Mouse (Mus musculus) frontal cortex, adult 2 months (tissue): ENCODE measurements around the gene Pigr. TPM values are rescaled to one million over a fixed set of nuclear protein-coding genes. Genes with fewer than 3 reads are reported as not detected.

Experiments used
- DNase-seq, 2 experiments: peaks; one replicate each; pipeline ENCODE4 v3.0.0; 2022; ENCODE audit warnings: low spot score in 1 of 2; ENCODE audit errors: extremely low spot score in 1 of 2
- polyA plus RNA-seq: library from polyadenylated mRNA; depleted of rRNA; stranded (reverse); fragments of >200 nt; gene quantifications from 2 replicates; pipeline ENCODE4 v1.2.3, GENCODE M21; 2012

The Pigr gene
- polyA plus RNA-seq, 1 experiment = 0.04 TPM

GRCm38 (mm10) chr1:130828656-130829055 lies 2.2 kb downstream of the Pigr start:
- DNase-seq = no peak

- no peak for DNase-seq
Observed at GRCm38 (mm10) chr1:130829906-130830830, 3.7 kb downstream of the Pigr start.

- no peak for DNase-seq
Observed at GRCm38 (mm10) chr1:130832230-130833149, 6.0 kb downstream of the Pigr start.

GRCm38 (mm10) chr1:130835161-130835936 lies 8.9 kb downstream of the Pigr start:
- no peak for DNase-seq

GRCm38 (mm10) chr1:130838288-130838687 lies 11.8 kb downstream of the Pigr start:
- peak in 1 of 2 experiments; percentile 20 for DNase-seq

- DNase-seq = no peak
Observed at GRCm38 (mm10) chr1:130840599-130841379, 14.3 kb downstream of the Pigr start.

GRCm38 (mm10) chr1:130841621-130842020 lies 15.1 kb downstream of the Pigr start:
- no peak for DNase-seq

- DNase-seq = no peak
Observed at GRCm38 (mm10) chr1:130844516-130844915, 18.0 kb downstream of the Pigr start.

- DNase-seq = peak; percentile 12 to 44
Observed at GRCm38 (mm10) chr1:130849530-130850214, 23.2 kb downstream of the Pigr start.

GRCm38 (mm10) chr1:130850405-130850804 lies 23.9 kb downstream of the Pigr start:
- no peak for DNase-seq

- DNase-seq = no peak
Observed at GRCm38 (mm10) chr1:130854819-130855218, 28.3 kb downstream of the Pigr start.

GRCm38 (mm10) chr1:130855723-130856122 lies 29.2 kb downstream of the Pigr start:
- no peak for DNase-seq

- no peak for DNase-seq
Observed at GRCm38 (mm10) chr1:130857456-130857855, 31.0 kb downstream of the Pigr start.

GRCm38 (mm10) chr1:130864238-130864637 lies 37.8 kb downstream of the Pigr start:
- no peak for DNase-seq

GRCm38 (mm10) chr1:130864741-130865140 lies 38.3 kb downstream of the Pigr start:
- no peak for DNase-seq

- DNase-seq = no peak
Observed at GRCm38 (mm10) chr1:130865541-130866221, 39.2 kb downstream of the Pigr start, which contains the start of gene Fcmr. Gene Fcmr (plus strand): TSS chr1:130865669.

- DNase-seq = no peak
Observed at GRCm38 (mm10) chr1:130872912-130873311, 46.4 kb downstream of the Pigr start.

- DNase-seq = peak; percentile 23 to 77
Observed at GRCm38 (mm10) chr1:130875139-130875538, 48.7 kb downstream of the Pigr start.
